Mouse (Mus musculus) thymus, postnatal 14 days (tissue): ENCODE data around the gene Foxa3.
"Not testable (repeated sequence)": the region's sequence is repeated elsewhere in the genome, so short reads cannot be mapped to it uniquely, and the experiment has no call there.

Experiments
- DNase-seq: peaks from one replicate; pipeline ENCODE4 v3.0.0; 2021

The Foxa3 gene

GRCm38 (mm10) chr7:19023357-19023814, at the start of gene Foxa3:
Gene Foxa3, minus strand, starts transcription at chr7:19023538.
- DNase-seq: peak; percentile 63

GRCm38 (mm10) chr7:19071024-19071423, 47.7 kb upstream of the Foxa3 start:
- not testable (repeated sequence) for DNase-seq

- no peak for DNase-seq
Observed at GRCm38 (mm10) chr7:19069500-19069899, 46.2 kb upstream of the Foxa3 start.

- DNase-seq: peak; percentile 78
Observed at GRCm38 (mm10) chr7:19068707-19069106, 45.4 kb upstream of the Foxa3 start.

DNA sequence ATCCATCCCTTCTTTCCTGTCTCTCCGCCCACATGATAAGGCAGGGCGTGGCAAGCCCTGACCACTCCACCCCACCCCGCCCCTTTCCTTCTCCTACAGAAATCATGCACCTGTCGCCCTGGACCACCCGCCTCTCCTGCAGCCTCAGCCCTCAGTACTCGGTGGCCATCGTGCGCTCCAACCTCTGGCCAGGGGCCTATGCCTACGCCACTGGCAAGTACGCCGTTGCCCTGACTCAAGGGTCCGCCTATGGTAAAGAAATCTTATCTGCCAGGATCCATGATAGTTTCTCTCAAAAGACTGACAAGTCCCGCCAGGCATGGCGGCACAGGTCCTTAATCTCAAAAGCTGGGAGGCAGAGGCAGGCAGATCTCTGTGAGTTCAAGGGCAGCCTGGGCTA, 44.6 kb upstream of the Foxa3 start:
- no peak for DNase-seq

DNA sequence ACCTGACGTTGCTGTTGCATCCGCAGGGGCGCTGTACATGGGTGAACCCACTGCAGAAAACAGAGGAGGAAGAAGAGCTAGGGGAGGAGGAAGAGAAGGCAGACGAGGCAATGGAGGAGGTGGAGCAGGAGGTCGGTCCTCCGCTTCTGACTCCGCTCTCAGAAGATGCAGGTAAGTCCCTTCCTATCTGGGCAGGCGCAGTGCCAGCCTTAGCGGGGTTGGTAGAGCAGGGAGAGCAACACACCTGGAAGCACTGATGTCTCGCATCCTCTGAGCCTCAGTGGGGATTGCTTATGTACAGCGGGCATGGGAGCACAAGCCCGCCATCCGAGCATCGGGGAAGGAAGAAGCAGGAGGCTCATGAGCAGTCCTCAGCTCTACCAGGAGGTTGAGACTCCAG, 43.7 kb upstream of the Foxa3 start:
- no peak for DNase-seq

DNA sequence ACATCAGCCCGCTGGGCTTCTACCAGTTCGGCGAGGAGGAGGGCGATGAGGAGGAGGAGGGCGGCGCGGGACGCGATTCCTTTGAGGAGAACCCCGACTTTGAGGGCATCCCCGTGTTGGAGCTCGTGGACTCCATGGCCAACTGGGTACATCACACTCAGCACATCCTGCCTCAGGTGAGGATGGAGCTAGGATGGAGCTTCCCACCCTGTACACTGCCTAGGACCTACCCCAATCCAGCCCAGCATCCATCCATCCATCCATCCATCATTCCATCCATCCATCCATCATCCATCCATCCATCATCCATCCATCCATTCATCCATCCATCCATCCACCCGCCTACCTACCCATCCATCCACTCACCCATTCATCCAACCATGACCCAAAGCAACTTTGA, 42.6 kb upstream of the Foxa3 start:
- no peak for DNase-seq

- DNase-seq: no peak
Observed at GRCm38 (mm10) chr7:19057405-19057804, 34.1 kb upstream of the Foxa3 start.

GRCm38 (mm10) chr7:19055108-19055507, 31.8 kb upstream of the Foxa3 start:
- DNase-seq: no peak

DNA sequence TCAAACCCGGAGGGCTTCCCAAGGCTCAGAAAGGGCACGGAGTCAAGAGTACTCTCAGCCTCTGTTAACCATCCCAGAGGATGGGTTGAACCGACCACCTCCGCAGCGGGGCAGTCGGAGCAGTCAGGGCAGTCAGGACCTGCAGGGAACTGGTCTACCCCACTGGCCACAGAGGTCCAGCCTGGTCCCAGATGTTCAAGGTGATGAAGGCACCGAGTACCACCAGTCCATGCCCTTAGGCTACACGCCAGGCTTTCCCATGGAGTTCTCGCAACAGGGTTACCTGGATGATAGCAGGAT, 31.4 kb upstream of the Foxa3 start:
- no peak for DNase-seq

DNA sequence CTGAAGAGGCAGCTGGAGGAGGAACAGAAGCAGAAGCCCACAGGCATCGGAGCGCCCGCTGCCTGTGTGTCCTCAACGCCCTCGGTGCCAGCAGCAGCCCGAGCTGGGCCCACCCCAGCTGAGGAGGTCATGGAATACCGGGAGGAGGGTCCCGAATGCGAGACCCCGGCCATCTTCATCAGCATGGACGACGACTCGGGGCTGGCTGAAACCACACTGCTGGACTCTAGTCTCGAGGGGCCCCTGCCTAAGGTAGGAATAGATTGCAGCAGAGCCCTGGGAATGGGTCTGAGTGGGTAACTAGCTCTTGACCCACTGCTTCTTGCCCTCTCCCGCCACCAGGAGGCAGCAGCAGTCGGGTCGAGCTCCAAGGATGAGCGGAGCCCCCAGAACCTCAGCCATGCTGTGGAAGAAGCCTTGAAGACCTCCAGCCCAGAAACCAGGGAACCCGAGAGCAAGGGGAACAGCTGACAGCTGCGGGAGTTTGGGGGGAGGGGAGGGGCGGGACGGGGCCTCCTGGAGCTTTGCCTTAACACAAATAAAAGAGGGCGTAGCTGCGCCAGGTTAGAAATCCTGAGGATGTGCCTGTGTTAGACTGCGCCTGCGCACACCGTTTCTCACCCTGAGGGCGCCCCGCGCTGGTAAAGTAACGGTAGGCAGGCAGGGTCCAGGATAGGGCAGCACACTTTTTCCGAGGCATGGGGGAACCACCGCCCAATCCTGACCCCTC, 30.9 kb upstream of the Foxa3 start, which contains the start of gene Rsph6a:
Gene Rsph6a, plus strand, starts transcription at position 644 of the 730 bp plus-strand sequence.
- DNase-seq: peak; percentile 52

- DNase-seq: no peak
Observed at GRCm38 (mm10) chr7:19053136-19053532, 29.8 kb upstream of the Foxa3 start.

DNA sequence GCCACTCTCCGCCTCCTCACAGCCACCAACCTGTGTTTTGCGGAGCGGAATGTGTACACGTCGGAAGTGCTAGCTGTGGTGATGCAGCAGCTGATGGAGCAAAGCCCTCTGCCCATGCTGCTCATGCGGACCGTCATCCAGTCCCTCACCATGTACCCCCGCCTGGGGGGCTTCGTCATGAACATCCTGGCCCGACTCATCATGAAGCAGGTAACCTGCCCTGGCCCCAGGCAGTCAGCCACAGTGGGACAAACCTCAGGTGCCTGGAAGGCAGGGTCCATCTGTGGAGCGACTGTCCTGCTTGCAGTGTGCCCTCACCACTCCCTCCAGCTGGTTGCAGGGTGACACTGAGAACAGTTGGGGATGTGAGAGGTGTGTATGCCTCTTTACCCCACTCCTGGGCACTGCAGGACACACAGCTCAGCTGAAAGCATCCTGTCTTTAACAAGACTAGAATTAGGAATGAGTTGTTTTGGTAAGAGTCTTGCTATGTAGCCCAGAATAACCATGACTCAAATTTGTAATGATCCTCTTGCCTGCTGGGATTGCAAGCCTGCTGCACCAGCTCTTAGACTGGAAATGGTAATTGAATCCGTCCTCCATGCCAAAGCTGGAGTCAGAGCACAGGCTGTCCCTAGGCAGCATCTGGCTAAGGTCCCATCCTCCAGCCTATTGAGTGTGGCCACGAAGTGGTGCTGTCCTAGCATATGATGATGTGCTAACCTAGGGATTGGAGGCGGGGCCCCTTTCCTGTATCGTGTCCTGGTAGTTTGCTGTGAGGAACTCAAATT, 29.2 kb upstream of the Foxa3 start:
- no peak for DNase-seq

GRCm38 (mm10) chr7:19051161-19051560, 27.8 kb upstream of the Foxa3 start:
- DNase-seq: no peak

GRCm38 (mm10) chr7:19050172-19050571, 26.8 kb upstream of the Foxa3 start:
- DNase-seq: no peak

DNA sequence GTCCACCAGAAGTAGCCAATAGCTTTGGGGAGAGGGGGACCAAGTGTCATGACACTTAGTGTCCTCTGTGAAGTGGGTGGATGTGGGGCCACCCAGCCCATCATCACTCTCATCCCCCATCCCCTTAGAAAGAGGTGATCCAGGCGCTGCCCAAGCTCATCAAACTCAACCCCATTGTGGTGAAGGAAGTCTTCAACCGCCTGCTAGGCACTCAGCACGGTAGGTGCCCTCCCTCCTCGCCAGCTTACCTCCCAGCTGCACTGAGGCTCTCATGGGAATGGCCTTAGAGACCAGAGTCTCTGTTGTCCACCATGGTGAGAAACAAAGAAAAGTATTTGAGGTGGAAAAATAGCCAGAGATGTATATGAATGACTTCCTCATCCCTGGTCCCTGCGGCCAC, 25.9 kb upstream of the Foxa3 start:
- no peak for DNase-seq

DNA sequence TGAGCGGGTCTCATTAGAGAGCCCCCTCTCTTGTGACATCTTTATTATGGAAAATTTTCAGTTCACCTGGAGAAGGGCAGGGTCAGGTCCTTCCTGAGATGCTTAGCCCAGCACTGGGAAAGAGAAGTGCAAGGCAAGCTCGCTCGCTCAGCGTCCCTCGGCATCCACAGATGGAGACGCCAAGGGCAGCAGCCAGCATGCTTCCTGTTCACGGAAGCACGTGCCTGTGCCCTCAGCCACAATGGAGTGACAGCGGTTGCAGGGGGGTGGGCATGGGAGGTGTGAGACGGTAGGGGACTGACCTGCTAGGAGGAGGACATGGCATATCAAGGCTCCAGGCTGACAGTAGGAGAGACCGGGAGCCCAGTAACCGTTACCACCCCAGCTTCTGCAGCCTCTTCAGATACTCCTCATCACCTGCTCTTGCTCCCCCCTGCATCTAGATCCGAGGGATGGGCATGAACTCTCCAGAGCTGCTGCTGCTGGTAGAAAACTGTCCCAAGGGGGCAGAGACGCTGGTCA, 24.7 kb upstream of the Foxa3 start:
- no peak for DNase-seq

GRCm38 (mm10) chr7:19046286-19047069, 23.1 kb upstream of the Foxa3 start:
- DNase-seq: no peak

DNA sequence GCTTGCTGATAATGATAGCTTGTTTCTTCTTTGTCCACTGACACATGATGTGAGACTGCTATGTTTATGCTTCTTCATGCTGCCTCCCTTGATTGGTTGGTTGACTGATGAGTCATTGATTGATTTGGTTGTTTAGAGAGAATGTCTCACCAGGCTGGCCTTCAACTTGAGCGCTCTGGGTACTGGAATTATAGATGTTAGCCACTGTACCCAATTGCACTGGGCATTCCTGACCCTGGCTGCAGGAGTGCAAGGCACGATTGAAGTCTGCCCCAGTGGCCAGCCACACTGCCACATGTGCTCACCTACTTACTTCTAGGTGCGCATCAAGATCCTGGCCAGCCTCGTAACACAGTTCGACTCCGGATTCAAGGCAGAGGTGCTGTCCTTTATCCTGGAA, 21.3 kb upstream of the Foxa3 start:
- DNase-seq: no peak

- DNase-seq: no peak
Observed at GRCm38 (mm10) chr7:19031641-19032040, 8.3 kb upstream of the Foxa3 start.

DNA sequence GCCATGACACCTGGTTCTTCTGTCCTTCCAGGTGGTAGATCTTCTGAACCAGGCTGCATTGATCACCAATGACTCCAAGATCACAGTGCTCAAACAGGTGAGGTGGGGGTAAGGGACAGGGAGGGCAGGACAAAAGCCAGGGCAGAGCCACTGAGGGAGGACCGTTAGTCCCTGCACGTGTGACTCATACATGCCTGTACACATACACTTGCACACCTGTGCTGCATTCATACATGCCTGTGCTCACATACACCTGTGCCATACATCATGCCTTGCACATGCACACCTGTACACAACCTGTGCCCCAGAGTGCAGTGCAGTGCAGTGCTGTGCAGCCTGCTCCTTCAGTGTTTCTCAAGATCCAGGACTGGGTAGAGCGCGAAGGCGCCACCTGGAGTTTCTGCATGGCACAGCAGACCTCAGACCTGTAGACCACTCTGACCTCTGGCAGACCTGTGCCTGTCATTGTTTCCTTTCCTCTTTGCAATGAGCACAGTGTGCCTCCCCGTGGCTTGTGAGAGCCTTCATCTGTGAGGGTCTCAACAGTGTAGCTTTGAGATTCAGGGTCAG, 5.8 kb upstream of the Foxa3 start:
- peak; percentile 72 for DNase-seq

- DNase-seq: no peak
Observed at GRCm38 (mm10) chr7:19028067-19028466, 4.7 kb upstream of the Foxa3 start.
